Mouse (Mus musculus): ENCODE measurements around the gene Usp34.

DNA sequence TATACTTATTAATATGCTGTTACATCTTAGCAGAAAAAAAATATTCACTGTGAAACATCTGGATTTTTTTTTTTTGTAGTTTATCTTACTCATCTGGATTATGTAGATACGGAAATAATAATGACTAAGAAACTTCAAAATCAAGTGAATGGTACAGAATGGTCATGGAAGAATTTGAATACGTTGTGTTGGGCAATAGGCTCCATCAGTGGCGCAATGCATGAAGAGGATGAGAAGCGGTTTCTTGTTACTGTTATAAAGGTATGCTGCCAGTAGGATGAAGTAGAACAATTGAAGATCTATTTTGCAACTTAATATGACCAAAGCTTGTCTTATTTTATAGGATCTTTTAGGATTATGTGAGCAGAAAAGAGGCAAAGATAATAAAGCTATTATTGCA, 22.2 kb upstream of the Usp34 start:
- TF ChIP-seq CTCF (IDR thresholded peaks at IDR 0.05; ENCODE audit: borderline replicate concordance, insufficient read depth, low read depth, low read length) = no peak
- TF ChIP-seq POLR2A (IDR thresholded peaks at IDR 0.05; ENCODE audit: borderline replicate concordance, insufficient read depth, low read length) = no peak

Measured in cerebellum, adult 2 months (tissue).